Mouse (Mus musculus) erythroid progenitor cell, adult 5-6 weeks (primary cell): Measurements from ENCODE around the gene Smcr8. TPM values are rescaled to one million over a fixed set of nuclear protein-coding genes. Genes with fewer than 3 reads are reported as not detected.

Source experiments
- ATAC-seq: replicated peaks from 2 replicates; pipeline ENCODE4 v1.8.0; 2016; ENCODE audit warnings: moderate number of reproducible peaks, mild to moderate bottlenecking, moderate TSS enrichment, inconsistent platforms; ENCODE audit not compliant: poor library complexity, low FRiP score, severe bottlenecking
- total RNA-seq, 2 experiments: library from RNA; stranded (forward) in 1 of 2; stranded (reverse) in 1 of 2; fragments of 150-400 nt in 1 of 2; fragments of 186-747, 209-891 nt in 1 of 2; gene quantifications; 2 replicates each; pipeline versions ENCODE4 v1.2.3 to v1.2.4; 2015 to 2017; ENCODE audit warnings: low replicate concordance in 2 of 2

The Smcr8 gene
- total RNA-seq (2015; ENCODE audit: low replicate concordance) (13.0 and 24.1 TPM in 2 replicates), total RNA-seq (2017; ENCODE audit: low replicate concordance) (12.9 and 13.9 TPM in 2 replicates)

DNA sequence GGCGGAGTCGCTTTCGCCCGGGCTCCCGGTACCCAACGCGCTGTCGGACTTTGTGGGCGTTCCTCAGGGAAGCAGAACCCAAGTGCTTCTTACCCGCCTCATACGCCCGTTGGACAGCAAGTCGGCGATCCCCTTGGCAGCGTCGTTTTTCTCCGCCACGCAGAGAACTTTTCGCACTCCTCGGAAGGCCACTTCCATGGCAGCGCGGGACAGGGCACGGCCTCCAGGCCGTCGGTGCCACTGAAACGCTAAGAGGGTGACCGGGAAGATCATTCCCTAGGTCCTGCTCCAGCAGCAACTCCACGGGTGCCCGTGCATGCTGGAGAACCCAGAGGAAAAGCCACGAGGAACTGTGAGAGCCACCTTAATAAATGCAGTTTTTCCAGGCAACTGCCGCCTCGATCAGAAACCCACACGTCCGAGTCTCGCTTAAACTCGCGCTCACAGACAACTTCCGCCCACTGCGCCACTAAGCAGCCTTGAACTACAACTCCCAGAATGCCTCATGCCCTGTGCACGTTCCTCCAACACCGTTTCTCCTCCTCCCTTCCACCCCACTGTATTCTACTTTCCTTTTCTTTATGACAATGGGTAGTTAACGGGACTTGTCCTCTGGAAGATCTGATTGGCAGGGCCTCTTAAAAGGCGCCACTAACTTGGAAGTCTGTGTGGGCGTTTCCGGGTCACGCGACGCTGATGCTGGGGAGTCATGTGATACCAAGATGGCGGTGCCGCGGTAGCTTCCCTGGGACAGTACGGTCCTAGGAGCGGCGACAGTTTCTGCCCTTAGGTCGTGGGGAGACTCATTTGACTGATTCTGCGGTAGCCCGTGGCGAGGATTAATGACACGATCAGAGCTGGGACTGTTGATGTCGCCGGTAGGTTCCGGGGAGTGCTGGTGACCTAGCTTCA, at the start of gene Smcr8, which contains the start of gene Top3a:
Gene Smcr8 (plus strand): TSS at position 696 of the 912 bp plus-strand sequence.
Gene Top3a (minus strand): TSS at position 537 of the 912 bp plus-strand sequence.
- peak; percentile 88 for ATAC-seq

DNA sequence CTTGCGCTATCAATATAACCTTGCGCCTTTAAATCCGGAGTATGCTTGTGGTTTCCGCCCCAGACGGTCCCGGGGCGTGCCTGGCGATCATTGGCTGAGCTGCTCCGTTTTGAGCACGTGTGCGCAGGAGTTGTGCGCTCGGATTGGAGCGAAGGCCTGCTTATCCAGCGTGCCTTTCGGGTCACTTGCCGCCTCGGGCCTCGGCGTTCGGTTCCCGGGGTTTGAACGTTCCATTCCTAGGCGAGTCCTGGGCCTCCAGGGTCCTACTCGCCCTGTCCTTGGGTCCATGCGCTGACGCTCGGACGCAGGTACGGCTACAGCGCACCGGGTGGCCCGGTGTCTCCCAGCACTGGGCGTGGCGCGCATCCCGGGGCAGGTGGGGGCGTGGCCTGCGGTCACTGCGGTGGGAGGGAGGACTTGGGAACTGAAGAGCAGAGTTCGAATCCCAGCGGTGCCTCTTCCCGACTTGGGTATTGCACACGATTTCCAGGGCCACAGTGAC, 49.0 kb upstream of the Smcr8 start, which contains the start of gene Mief2:
Gene Mief2 (plus strand): TSS at position 139 of the 502 bp plus-strand sequence.
- peak; percentile 88 for ATAC-seq

DNA sequence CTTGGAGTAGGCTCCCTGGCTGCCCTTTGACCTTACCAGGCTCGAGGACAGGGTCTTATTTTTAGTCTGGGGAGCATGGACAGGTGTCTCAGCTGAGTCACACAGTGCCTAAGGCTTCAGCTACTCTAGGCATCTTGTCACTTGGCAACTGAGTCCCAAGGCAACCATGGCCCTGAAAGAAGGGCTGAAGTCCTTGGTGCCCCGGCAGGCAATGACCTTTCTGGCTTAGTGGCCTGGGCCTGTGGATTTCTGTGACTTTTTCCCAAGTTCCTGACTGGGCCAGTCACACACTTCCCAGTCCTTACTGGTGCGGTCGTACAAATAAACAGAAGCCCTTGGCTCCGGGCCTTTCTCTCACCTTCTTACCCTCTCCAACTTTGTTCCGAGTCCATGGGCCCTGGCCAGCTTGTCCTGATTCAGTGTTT, 48.1 kb upstream of the Smcr8 start:
- ATAC-seq = no peak

DNA sequence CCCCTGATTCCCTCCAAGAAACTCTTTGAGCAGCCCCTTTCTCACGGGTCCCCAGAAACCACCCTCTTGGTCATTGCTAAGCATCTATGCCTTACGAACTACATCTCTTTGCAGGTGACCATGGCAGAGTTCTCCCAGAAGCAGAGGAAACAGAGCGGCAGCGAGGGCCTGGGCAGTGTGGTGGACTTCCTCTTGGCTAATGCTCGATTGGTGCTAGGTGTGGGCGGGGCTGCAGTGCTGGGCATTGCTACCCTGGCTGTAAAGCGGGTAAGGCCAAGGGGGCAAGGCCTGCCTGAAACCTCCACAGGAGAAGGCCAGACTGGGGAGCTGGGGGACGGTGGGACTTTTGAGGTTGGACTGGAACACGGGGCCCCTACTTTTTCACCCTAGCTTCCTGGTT, 47.2 kb upstream of the Smcr8 start:
- ATAC-seq = no peak

DNA sequence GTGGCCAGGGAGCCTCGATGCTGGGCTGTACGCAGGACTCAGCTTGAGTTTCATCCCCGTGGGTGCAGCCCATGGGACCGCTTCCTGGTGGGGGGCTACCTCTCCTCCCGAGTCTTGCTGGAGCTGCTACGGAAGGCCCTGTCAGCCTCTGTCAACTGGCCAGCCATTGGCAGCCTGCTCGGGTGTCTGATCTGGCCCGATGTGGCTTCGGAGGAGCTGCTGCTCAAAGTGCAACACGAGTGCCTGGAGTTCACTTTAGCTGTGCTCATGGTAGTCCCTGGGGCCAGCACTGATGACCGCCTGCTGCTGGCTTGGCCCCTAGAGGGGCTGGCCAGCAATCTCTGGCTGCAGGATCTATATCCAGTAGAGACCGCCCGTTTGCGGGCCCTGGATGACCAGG, 46.1 kb upstream of the Smcr8 start:
- ATAC-seq = no peak

DNA sequence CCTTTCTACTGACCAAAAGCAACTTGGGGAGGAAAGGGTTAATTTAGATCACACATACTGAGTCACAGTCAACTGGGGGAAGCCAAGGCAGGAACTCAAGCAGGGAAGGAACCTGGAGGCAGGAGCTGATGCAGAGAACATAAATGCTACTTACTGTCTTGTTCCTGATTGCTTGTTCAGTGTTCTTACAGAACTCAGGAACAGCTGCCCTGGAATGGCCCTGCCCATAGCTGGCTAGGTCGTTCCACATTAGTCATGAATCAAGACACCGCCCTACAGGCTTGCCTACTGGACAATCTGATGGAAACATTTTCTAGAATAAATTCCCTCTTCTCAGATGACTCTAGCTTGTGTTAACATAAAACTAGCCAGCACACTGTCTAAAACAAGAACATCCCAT, 43.1 kb upstream of the Smcr8 start:
- ATAC-seq = no peak

DNA sequence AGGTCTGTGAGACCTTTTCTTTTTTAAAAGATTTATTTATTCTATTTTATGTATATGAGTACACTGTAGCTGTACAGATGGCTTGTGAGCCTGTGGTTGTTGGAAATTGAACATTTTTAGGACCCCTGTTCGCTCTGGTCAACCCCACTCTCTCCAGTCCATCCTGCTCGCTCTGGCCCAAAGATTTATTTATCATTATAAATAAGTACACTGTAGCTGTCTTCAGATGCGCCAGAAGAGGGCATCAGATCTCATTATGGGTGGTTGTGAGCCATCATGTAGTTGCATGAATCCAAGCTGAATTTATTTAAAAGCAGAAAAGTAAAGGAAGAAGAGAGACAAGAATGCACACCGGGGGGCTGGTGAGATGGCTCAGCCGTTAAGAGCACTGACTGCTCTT, 42.1 kb upstream of the Smcr8 start:
- no peak for ATAC-seq

DNA sequence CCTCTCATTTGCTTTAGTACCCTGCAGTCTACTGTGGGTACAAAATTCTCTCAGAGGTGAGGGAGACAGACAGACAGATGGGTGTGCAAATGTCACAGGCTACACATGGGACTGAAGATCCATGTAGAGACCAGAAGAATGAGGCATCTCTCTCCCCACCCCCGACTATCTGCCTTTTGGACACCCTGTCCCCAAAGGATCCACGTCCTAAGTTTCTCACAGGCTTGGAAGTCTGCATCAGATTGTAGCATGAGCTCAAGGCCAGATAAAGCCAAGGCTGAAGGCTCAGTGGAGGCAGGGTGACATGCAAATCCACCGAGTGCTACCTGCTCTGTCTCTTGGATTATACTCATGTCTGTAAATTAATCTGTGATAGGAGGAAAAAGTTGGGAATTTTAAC, 40.8 kb upstream of the Smcr8 start:
- no peak for ATAC-seq

DNA sequence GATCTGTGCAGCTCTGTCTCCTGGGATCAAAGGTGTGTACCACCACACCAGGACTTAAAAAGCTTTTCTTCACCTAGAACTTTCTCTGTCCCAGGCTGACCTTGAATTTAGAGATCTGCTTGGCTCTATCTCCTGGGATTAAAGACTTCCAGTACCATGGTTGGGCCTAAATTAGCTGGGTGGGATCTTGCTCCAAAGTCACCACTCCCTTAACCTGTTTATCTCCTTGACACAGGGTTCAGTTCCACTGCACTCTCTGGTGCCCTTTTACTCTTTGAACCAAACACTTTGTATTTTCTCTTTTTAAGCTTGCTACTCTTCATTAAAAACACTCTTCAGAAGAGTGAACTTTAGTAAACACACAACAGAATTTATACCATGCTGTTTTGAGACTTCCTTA, 39.9 kb upstream of the Smcr8 start:
- ATAC-seq = peak; percentile 75

DNA sequence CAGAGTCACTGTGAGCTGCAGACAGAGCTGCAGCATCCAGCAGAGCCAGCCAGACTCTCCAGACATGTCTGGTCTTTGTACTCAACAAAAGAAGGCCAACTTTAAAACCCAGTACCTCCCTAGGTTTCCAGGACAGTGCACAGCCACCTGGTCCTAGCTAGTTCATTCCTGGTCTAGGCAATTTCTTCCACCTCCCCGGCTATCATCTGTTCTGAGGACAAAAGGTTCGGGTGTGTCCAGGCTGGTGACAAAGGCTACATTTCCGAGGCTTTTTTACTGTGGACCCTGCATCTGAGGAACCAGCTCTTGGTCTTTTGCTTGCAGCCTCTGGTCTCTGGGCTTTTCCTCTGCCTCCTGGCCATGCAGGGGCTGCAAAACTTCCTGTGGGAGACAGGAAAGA, 37.0 kb upstream of the Smcr8 start:
- no peak for ATAC-seq

DNA sequence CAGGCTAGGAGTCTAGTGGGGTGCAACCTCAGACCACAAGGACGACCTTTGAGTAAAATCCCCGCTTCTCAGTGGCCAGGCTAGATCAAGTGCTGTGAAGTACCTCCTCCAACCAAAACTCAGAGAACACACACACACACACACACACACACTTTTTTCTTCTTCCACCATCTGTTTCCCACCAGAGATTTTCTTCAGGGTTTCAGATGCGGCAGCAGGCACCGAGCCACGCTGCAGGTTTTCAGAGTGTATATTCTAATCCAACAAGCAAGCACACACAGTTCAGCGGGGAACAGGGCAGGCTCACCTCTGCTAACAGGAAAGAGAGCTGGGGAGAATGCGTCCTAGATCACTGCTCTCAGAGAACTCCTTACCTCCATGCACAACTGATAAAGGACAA, 21.8 kb upstream of the Smcr8 start:
- no peak for ATAC-seq

DNA sequence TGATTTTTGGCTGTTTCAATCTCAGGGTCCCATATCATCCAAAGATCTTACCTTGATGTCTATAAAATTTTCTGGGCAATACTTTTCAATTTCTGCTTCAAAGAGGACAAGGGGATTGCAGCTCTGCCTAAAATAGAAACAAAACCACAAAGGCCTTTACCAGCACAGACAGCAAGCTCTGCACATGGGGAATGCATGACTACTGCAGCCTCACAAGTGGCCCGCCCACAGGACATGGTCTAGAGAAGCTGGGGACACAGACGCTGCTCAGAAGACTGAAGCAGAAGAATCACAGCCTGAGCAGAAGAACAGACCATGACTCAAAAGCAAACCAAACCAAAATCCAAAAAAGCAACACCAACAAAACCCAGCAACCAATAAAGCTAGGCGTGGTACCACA, 15.6 kb upstream of the Smcr8 start:
- ATAC-seq = no peak

DNA sequence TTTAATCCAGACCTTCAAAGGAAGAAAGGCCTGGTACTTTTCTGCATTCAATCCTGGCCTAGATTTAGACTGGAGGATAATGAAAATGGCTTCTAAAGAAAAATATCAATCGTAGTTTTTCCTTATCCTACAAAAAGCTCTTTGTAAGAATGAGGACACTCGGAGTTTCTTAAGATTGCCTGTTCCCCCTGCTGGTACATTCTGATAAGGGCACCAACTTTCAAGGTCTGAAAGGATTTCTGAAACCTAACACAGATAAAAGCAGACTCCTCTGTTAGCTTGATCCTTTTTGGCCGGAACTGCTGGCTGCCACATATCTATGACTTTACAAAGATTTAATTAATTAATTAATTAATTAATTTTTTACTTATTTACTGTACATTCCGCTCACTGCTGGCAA, 10.4 kb upstream of the Smcr8 start:
- ATAC-seq = 0 out of 2 replicates have a peak, but pooled peaks have one; percentile 34

DNA sequence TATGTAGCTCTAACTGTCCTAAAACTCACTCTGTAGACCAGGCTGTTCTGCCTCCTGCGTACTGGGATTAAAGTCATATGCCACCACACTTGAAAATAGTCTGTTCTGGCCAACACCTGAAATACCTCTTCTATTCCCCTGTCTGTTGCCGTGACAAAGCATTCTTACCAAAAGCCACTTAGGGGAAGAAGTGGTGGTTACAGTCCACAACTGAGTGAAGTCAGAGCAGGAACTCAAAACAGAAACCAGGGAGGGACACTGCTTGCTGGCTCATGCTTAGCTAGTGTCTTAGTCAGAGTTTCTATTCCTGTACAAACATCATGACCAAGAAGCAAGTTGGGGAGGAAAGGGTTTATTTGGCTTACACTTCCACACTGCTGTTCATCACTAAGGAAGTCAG, 8.0 kb upstream of the Smcr8 start:
- no peak for ATAC-seq

DNA sequence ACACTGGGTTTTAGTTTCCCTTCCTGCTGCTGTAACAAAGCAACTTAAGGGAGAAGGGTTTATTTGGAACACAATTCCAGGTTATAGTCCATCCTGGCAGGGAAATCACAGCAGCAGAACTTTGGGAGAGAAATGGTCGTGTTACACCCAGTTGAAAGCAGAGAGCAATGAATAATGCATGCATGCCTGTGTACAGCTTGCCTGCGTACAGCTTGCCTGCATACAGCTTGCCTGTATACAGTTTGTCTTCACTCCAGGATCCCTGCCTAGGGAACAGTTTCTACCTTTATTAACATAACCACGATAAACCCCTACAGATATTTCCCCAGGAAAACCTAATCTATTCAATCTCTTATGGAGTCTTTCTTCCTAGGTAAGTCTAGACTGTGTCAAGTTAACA, 6.5 kb upstream of the Smcr8 start:
- ATAC-seq = no peak

DNA sequence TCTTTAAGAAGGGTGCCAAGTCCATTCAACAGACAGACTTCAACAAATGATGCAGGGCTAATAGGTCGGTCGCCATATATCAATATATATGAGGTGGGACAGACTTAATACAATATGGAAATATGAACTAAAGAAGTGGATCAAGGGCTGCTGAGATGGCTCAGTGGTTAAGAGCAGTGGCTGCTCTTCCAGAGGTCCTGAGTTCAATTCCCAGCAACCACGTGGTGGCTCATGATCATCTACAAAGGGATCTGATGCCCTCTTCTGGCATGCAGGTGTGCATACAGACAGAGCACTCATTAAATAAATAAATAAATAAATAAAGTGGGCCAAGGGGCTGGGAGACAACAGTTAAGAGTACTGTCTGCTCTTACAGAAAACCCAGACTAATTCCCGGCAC, 5.2 kb upstream of the Smcr8 start:
- ATAC-seq = no peak

DNA sequence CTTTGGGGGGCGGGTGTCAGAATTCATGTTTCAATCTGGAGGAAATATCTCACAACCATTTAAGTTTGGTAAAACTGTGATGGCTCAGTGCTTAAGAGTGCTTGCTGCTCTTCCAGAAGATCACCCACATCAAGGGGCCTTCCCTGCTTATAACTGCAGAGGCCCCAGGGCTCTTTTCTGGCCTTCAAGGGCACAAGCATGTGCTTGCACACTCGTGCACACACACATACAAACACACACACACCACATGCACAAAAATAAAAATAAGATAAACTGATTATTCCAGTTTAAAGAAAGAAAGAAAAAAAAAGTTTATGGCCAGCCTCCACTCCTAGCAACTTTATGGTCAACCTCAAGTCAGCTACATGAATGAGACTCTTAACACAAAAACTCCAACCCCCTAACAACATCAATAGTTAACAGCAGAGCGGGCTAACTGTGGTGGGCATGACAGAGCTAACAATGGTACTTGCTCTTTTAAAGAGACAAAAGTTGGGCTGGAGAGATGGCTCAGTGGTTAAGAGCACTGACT, 3.1 kb upstream of the Smcr8 start:
- no peak for ATAC-seq

DNA sequence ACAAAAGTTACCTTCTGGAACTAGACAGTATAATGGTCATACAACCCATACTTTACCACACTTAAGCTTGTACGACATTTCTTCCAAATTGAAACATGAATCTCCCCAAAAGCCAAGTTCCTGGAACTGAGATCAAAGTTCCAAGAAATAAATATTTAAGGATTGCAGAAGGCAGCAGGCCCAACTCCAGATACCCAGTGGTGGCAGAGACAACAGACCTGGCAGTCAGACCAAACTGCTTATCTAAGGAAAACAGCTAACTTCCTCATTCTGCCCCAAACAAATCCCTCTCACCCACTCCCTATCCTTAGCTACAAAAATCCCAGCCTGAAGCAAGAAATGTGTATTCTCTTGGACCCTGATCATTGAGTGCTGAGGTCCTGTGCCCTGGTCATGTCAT, 2.5 kb upstream of the Smcr8 start:
- ATAC-seq = no peak

DNA sequence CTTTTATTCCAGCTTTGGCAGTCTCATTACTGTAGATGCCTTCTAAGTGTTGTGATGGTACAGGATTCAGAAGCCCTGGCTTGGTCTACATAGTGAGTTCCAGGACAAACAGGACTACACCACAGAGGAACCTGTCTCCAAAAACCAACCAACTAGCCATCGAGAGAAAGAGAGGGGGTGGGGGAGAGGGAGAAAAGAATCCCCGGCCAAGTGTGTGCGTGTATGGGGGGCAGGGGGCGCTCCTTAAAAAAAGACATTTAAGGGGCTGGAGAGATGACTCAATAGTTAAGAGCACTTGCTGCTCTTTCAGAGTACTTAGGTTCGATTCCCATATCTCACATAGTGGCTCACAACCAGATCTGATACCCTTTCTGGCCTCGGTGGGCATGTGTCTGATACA, 1.7 kb upstream of the Smcr8 start:
- no peak for ATAC-seq

DNA sequence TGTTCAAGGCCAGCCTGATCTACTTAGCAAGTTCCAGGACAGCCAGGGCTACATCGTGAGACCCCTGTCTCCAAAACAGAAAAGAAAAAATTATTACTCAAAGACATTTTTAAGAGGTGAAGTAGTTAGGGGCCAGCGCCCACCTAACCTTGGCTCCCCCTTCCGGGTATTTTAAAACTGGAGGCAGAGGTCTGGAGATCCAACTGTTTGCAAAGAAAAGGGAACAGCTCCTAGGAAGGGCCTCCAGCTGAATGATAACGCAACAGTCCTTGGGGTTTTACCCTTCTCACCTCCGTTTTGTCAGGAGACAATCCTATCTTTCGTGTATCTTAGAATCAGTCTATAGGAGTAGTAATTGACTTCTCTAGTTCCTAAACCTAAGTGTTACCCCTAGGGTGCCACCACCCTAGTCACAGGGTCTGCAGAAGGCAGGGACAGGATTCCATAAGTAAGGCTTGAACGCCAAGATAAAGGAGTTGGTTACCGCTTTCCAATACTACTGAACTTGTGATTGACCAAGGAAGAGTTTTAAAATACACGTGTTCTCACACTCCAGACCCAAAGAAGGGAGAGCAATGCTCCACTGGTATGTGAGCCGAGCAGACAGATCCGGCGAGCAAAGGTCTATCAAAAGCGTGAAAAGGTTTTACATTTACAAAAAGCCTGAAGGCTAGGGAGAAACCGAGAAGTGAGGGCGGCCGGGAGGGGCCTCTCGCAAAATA, 1.1 kb upstream of the Smcr8 start:
- peak; percentile 29; the same call in 1 of the 2 replicates for ATAC-seq
